Mouse (Mus musculus): ENCODE results near the gene Olfr1153.

Gene Olfr1153

DNA sequence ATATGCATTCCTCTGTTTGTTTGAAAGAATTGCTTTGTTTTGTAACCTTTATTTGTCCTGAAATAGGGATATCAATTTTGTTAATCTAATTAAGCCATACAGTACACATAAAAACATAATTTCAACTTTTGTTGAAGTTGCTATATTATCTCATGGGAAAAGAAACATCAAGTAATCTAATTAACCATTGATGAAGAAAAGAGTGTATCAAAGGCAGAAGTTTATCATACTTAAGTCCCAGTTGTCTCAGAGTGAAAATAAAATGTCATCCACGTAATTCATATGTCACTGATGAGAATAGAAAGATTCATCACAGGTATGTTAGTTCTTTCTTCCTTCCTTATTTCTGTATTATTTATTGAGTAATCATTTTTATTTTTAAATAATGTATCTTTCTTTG is at the start of gene Olfr1153:
Gene Olfr1153 (plus strand): TSS at position 301 of the 400 bp plus-strand sequence.
- DNase-seq = no peak

DNA sequence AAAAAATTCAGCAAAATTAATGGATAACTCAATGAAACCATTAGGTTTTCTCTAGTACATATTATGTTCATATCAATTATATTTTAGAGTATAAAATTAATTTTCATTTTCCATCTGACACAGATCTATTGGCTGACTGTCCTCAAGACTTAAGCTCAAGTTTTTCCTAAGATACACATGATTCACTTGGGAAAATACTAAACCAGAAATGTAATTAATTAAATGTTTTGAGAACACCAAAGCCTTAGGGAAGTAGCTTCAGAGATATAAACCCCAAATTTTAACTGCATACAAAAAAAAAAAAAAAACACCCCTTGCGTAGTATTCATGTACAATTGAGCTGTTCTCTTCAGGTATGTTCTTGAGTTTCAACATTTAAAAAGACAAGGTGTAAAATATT is 39.2 kb upstream of the Olfr1153 start, which contains the start of gene Olfr1151:
Gene Olfr1151 (plus strand): TSS at position 301 of the 400 bp plus-strand sequence.
- no peak for DNase-seq

DNA sequence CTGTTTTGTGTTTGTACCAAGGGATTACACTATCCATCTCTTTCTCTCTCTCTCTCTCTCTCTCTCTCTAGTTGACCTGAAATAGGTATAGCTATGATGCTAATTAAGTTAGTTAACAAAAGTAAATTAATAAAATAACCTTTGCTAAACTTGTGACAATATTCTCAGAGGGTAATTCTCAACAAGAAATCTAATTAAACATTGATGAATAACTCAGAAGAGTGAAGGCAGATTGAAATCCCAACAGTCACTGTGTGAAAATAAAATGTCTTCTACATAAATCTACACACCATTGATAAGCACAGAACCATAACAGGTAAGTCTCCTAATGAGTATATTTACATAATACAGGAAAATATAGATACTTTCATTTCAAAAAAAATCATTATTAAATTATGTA is 28.6 kb upstream of the Olfr1153 start, which contains the start of gene Olfr1152:
Gene Olfr1152 (plus strand): TSS at position 301 of the 400 bp plus-strand sequence.
- DNase-seq = no peak

DNA sequence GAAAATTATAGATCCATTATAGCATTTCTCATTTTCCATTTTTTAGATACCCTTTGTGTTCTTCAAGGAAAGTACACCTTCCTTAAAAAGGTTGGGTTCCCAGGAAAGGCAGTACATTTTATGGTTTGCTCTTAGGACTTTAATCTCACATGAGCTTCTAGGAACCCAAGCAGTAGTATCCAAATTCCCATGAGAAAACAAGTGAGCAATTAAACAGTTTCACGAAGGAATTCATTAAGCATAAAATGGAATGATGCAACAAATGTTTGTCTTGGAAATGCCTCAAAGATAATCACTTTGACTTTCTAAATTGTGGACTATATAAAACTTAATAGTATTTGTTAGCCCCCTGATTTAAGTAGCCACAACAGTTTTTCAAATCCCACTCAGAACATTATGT is 10.3 kb downstream of the Olfr1153 start, which contains the start of gene Olfr1154:
Gene Olfr1154 (minus strand): TSS at position 101 of the 400 bp plus-strand sequence.
- DNase-seq = no peak

DNA sequence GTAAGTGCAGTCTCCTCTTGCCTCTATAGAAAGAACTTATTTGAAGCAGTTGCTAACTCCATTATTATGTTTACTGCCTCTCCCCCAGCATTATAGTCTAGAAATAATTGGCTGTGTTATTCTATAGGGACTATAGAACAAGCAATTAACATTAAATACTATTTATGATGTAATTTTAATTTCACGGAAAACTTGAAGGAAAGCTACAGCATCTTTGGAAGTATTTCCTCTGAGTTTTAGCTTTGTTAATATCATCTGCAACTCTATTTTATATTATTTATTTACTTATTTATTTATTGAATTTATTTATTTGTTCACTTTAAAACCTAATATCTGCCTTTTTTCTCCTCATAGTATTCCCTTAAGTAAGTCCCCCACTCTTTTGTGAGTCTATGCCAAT is 50.3 kb downstream of the Olfr1153 start, which contains the start of gene Olfr1155:
Gene Olfr1155 (minus strand): TSS at position 101 of the 400 bp plus-strand sequence.
- no peak for DNase-seq

All from cerebellum, postnatal 10 days (tissue).